Mouse (Mus musculus) cerebellum, adult 2 months (tissue): ENCODE measurements around the gene Dcbld2. TPM values are rescaled to one million over a fixed set of nuclear protein-coding genes. Genes with fewer than 3 reads are reported as not detected.

ENCODE experiments used
- DNase-seq, 2 experiments: peaks; one replicate each; pipeline ENCODE4 v3.0.0; 2021
- H3K27ac ChIP-seq: fragments of 200-500 bp; 2 replicates; pipeline ENCODE4 v1.5.1; 2012; ENCODE audit warnings: low read length, control low read depth, inconsistent platforms; ENCODE audit not compliant: insufficient read depth
- H3K27me3 ChIP-seq: fragments of 200-500 bp; 2 replicates; pipeline ENCODE4 v1.6.1; 2012; ENCODE audit warnings: inconsistent platforms, mild to moderate bottlenecking, low read length, moderate library complexity; ENCODE audit not compliant: control insufficient read depth, insufficient read depth
- H3K4me1 ChIP-seq: fragments of 200-500 bp; 2 replicates; pipeline ENCODE4 v1.6.1; 2011; ENCODE audit warnings: low read length; ENCODE audit not compliant: control insufficient read depth, insufficient read depth
- H3K4me3 ChIP-seq: fragments of 200-500 bp; replicated peaks from 2 replicates; pipeline ENCODE3; 2011; ENCODE audit warnings: mild to moderate bottlenecking, low read depth, low read length, control low read depth; ENCODE audit not compliant: insufficient read depth
- CTCF ChIP-seq: fragments of 200-500 bp; IDR thresholded peaks from 2 replicates; pipeline ENCODE4 v1.5.1; 2011; ENCODE audit warnings: low read depth, mild to moderate bottlenecking, control low read depth, low read length, moderate library complexity, borderline replicate concordance; ENCODE audit not compliant: insufficient read depth
- POLR2A ChIP-seq: fragments of 200-500 bp; IDR thresholded peaks from 2 replicates; pipeline ENCODE4 v1.6.1; 2011; ENCODE audit warnings: low read length, control low read depth, borderline replicate concordance; ENCODE audit not compliant: insufficient read depth
- WGBS: fragments of 180-500 bp; shearing (Covaris S2); methylation state at CpG from one replicate; pipeline ENCODE4 v1.1.7; 2018; 5-methylcytosine and 5-hydroxymethylcytosine counted together
- polyA plus RNA-seq: library from polyadenylated mRNA; depleted of rRNA; stranded (reverse); fragments of >200 nt; gene quantifications from 2 replicates; pipeline ENCODE4 v1.2.3, GENCODE M21; 2012

The Dcbld2 gene
- polyA plus RNA-seq, 1 experiment: 17.1 TPM

GRCm38 (mm10) chr16:58421696-58422354 is 13.6 kb downstream of the Dcbld2 start:
- Histone ChIP-seq H3K27me3 (no peaks in the 10 kb centered on the region), H3K4me1 (no peaks in the 10 kb centered on the region), H3K4me3 (no peak overlapping the region), H3K27ac (no peak overlapping the region)
- DNase-seq: no peak
- 40% methylated on average over 11 of the region's 11 CpGs for WGBS
- TF ChIP-seq POLR2A: no peak
- no peak for TF ChIP-seq CTCF

- Histone ChIP-seq H3K27me3 (no peaks in the 10 kb centered on the region), H3K27ac (no peak overlapping the region), H3K4me1 (no peaks in the 10 kb centered on the region), H3K4me3 (no peak overlapping the region)
- 57% methylated on average over 7 of the region's 7 CpGs for WGBS
- TF ChIP-seq CTCF (no peak), POLR2A (no peak)
- no peak for DNase-seq
Measured at GRCm38 (mm10) chr16:58430246-58430645, 22.0 kb downstream of the Dcbld2 start.

- Histone ChIP-seq H3K4me3 (no peak overlapping the region), H3K4me1 (no peaks in the 10 kb centered on the region), H3K27me3 (no peaks in the 10 kb centered on the region), H3K27ac (no peak overlapping the region)
- TF ChIP-seq POLR2A (no peak), CTCF (no peak)
- no peak for DNase-seq
- 100% methylated on average over 1 of the region's 1 CpGs for WGBS
Measured at GRCm38 (mm10) chr16:58432384-58432783, 24.1 kb downstream of the Dcbld2 start.

- 68% methylated on average over 6 of the region's 6 CpGs for WGBS
- H3K27ac ChIP-seq: no peak overlapping the region
- no peak for DNase-seq
- no peak overlapping the region for H3K4me3 ChIP-seq
- no peaks in the 10 kb centered on the region for H3K27me3 ChIP-seq
- H3K4me1 ChIP-seq: no peaks in the 10 kb centered on the region
- TF ChIP-seq CTCF: peak; percentile 24; the same call in 1 of the 2 replicates
- TF ChIP-seq POLR2A: no peak
Measured at GRCm38 (mm10) chr16:58444735-58445134, 36.5 kb downstream of the Dcbld2 start.

DNA sequence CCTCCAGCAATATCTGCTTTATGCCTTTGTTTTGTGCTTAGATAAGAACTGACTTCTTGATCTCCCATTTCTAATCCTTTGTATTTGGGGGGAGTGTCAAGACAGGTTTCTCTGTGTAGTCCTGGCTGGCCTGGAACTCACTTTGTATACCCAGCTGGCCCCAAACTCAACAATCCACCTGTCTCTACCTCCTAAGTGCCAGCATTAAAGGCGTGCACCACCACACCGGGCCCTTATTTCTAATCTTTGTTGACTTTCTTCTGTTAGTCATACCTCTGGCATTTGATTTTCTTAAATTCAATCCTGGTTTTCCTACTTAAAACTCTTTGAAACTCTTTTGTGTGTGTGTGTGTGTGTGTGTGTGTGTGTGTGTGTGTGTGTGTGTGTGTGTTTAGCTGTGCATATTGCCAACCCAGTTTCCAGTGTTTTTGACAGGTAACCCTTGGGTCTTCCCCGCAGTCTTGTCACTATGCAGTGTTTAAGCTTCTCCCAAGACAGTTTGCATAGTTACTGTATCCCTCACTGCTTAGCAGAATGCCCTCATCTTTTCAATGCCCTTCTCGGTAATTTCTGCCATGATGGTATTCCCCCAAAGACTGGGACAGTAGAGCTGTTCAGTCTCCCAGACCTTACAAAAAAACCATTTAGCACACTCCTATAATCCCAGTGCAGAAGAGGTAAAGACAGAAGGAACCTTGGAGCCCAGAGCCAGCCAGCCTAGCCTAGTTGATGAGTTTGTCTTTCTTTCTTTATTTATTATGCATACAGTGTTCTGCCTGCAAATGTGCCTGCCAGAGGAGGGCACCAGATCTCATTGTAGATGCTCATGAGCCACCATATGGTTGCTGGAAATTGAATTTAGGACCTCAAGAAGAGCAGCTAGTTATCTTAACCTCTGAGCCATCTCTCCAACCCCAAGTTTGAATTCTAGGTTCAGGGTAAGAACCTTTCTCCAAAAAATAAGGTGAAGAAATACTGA is 38.3 kb downstream of the Dcbld2 start:
- TF ChIP-seq CTCF: no peak
- no peak for TF ChIP-seq POLR2A
- Histone ChIP-seq H3K4me1 (no peaks in the 10 kb centered on the region), H3K4me3 (no peak overlapping the region), H3K27ac (no peak overlapping the region), H3K27me3 (no peaks in the 10 kb centered on the region)
- WGBS: 95% methylated on average over 4 of the region's 4 CpGs
- no peak for DNase-seq

GRCm38 (mm10) chr16:58449073-58449472 is 40.8 kb downstream of the Dcbld2 start:
- H3K27ac ChIP-seq: no peak overlapping the region
- no peaks in the 10 kb centered on the region for H3K4me1 ChIP-seq
- no peak for TF ChIP-seq CTCF
- TF ChIP-seq POLR2A: no peak
- 92% methylated on average over 4 of the region's 4 CpGs for WGBS
- H3K27me3 ChIP-seq: no peaks in the 10 kb centered on the region
- no peak for DNase-seq
- H3K4me3 ChIP-seq: no peak overlapping the region

- no peak for DNase-seq
- 59% methylated on average over 6 of the region's 6 CpGs for WGBS
- H3K27ac ChIP-seq: no peak overlapping the region
- no peaks in the 10 kb centered on the region for H3K27me3 ChIP-seq
- TF ChIP-seq CTCF (no peak), POLR2A (no peak)
- no peak overlapping the region for H3K4me3 ChIP-seq
- H3K4me1 ChIP-seq: no peaks in the 10 kb centered on the region
Measured at GRCm38 (mm10) chr16:58450648-58451047, 42.4 kb downstream of the Dcbld2 start.

DNA sequence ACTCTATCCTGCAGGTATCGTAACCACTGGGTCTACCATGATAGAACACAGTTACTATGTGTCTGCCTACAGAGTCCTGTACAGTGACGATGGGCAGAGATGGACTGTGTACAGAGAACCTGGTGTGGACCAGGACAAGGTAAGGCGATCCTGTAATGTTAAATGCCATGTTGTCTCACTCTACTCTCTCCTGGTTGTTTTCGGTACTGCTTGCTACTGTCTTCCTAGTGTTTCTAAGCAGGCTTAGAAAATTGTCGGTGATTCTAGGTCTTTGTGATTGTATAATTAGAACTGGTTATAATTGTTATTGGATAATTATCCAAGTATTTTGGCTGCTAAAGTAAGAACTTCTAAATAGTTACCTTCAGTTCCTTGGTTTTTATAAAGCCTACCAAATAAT is 43.4 kb downstream of the Dcbld2 start:
- 94% methylated on average over 5 of the region's 5 CpGs for WGBS
- no peak for DNase-seq
- Histone ChIP-seq H3K4me1 (no peaks in the 10 kb centered on the region), H3K4me3 (no peak overlapping the region), H3K27me3 (no peaks in the 10 kb centered on the region), H3K27ac (no peak overlapping the region)
- TF ChIP-seq CTCF (no peak), POLR2A (no peak)
